9 mouse cellular contexts compared by ENCODE assay signal in the genomic region with DNA sequence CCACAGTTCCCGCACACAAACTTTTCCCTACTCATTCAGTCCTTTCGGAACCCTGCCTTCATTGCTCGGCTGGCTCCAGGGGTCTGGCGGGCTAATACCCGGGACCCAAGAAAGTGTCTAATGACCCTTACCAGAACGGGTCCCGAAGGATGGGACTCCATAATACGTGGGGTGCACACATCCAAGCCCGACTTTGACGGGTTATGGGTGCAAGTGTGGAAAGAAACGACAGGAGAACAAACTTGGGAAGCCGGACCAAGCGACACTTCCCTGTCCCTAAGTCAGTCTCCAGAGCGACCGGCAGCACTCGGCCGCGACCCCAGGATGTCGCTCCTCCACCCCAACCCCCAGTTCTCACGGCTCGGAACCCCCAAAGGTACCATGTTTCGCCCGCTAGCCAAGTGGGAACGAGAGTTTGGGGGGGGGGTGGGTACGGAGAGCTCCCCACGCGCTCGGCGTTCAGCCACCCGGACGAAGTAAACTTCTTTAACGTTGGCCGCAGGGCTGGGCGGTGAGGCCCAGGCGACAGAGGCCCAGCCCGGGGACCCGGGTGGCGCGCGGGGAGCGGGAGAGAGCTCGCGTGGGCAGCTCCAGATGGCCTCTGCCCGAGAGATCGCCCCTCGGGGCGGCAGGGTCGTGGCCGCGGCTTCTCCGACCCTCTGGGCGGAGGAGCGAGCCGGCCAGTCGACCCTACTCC. TPM values are rescaled to one million over a fixed set of nuclear protein-coding genes. Genes with fewer than 3 reads are reported as not detected.
DNase-seq lines count a peak whose midpoint lies in the region; ATAC-seq and TF ChIP-seq lines count a peak whose summit lies in the region.
"Had no signal": no experiment of that assay in that cellular context is flagged by ENCODE, and none has a peak within 500 bp of the region (broad histone marks: within the 10 kb centered on the region; RNA-seq: fewer than 3 reads in every experiment).

No protein-coding gene starts in this region.

- peak overlapping the region; percentile 95 for H3K27ac ChIP-seq in heart, embryonic 11.5 days (ENCODE audit: low read depth, low read length)
- H3K27ac ChIP-seq in embryonic facial prominence, embryonic 10.5 days (replicated peaks), result peak overlapping the region; percentile 94
- peak overlapping the region; percentile 80 for H3K27ac ChIP-seq in hindbrain, postnatal 0 days

- H3K4me2 ChIP-seq in heart, embryonic 11.5 days, result peak overlapping the region; percentile 89
- peak overlapping the region; percentile 72 for H3K4me2 ChIP-seq in hindbrain, postnatal 0 days (ENCODE audit: low read depth, low read length)

- H3K27me3 ChIP-seq in heart, embryonic 11.5 days (ENCODE audit: control insufficient read depth, insufficient read depth, low read length), result peaks cover 14% of the 10 kb centered on the region; the same call in 1 of the 2 replicates
- H3K27me3 ChIP-seq in embryonic facial prominence, embryonic 10.5 days (replicated peaks; ENCODE audit: low read depth, poor library complexity, severe bottlenecking), result peaks cover 84% of the 10 kb centered on the region
- peaks cover 40% of the 10 kb centered on the region for H3K27me3 ChIP-seq in hindbrain, postnatal 0 days (ENCODE audit: insufficient read depth, low read length)

- intact Hi-C loops in heart, postnatal 25 days (cut with DNase I), result no loop called here

- peak overlapping the region; percentile 96 for H3K9ac ChIP-seq in heart, embryonic 11.5 days (ENCODE audit: low read depth, low read length)
- peak overlapping the region; percentile 67 for H3K9ac ChIP-seq in hindbrain, postnatal 0 days (replicated peaks; ENCODE audit: low read length)

- no peak for DNase-seq in heart, postnatal 25 days (ENCODE audit: low spot score)
- peak; percentile 61 for DNase-seq in embryonic facial prominence, embryonic 10.5 days (ENCODE audit: low spot score)
- no peak for DNase-seq in hindbrain, postnatal 0 days (ENCODE audit: low spot score)
- DNase-seq in neural tube, embryonic 10.5 days (ENCODE audit: extremely low spot score, low spot score), result peak; percentile 78
- DNase-seq in spleen, adult 18-20 months, result no peak
- DNase-seq in urinary bladder, postnatal 4 days (ENCODE audit: low spot score in 2 of 2), result no peak

- under 1% methylated on average over 55 of the region's 55 CpGs for WGBS in heart, embryonic 11.5 days (ENCODE audit: insufficient replicate concordance)
- under 1% methylated on average over 55 of the region's 55 CpGs for WGBS in embryonic facial prominence, embryonic 10.5 days
- under 1% methylated on average over 47 of the region's 55 CpGs for WGBS in hindbrain, postnatal 0 days

- no peak for ATAC-seq in heart, embryonic 11.5 days (replicated peaks; ENCODE audit: insufficient number of reproducible peaks, low FRiP score, low TSS enrichment)
- no peak for ATAC-seq in hindbrain, postnatal 0 days
- ATAC-seq in CD4-positive, CD25-positive, alpha-beta regulatory T cell, adult 4 months, result no peak

- TF ChIP-seq CTCF in hindbrain, postnatal 0 days (IDR thresholded peaks at IDR 0.05; ENCODE audit: low read depth), result no peak

- peaks cover 16% of the 10 kb centered on the region for H3K4me1 ChIP-seq in heart, embryonic 11.5 days (ENCODE audit: control insufficient read depth, insufficient read depth, low read length)
- peaks cover 80% of the 10 kb centered on the region for H3K4me1 ChIP-seq in embryonic facial prominence, embryonic 10.5 days
- no peaks in the 10 kb centered on the region for H3K4me1 ChIP-seq in hindbrain, postnatal 0 days (ENCODE audit: insufficient read depth, low read length)

- no peaks in the 10 kb centered on the region for H3K9me3 ChIP-seq in heart, embryonic 11.5 days (replicated peaks; ENCODE audit: control insufficient read depth, low read length)
- H3K9me3 ChIP-seq in embryonic facial prominence, embryonic 10.5 days, result no peaks in the 10 kb centered on the region
- H3K9me3 ChIP-seq in hindbrain, postnatal 0 days (ENCODE audit: low read length), result no peaks in the 10 kb centered on the region

- peak overlapping the region; percentile 84 for H3K4me3 ChIP-seq in heart, embryonic 11.5 days (ENCODE audit: low read depth, low read length)
- H3K4me3 ChIP-seq in embryonic facial prominence, embryonic 10.5 days, result peak overlapping the region; percentile 78
- H3K4me3 ChIP-seq in hindbrain, postnatal 0 days (ENCODE audit: low read length), result peak overlapping the region; percentile 52

- no peaks in the 10 kb centered on the region for H3K36me3 ChIP-seq in heart, embryonic 11.5 days (ENCODE audit: control insufficient read depth, insufficient read depth, low read length)
- no peaks in the 10 kb centered on the region for H3K36me3 ChIP-seq in embryonic facial prominence, embryonic 10.5 days (replicated peaks)
- no peaks in the 10 kb centered on the region for H3K36me3 ChIP-seq in hindbrain, postnatal 0 days (ENCODE audit: insufficient read depth, low read length)
- H3K36me3 ChIP-seq: G1E had no signal

RNA-seq across cellular contexts. Expression of gene Sall1, which starts 2.4 kb away (rescaled TPM):
- 7.7 TPM in 2 replicates for polyA plus RNA-seq in heart, embryonic 11.5 days (2014; fragmentation: Nextera tagmentation; extraction: Ambion mirVana)
- total RNA-seq in heart, postnatal 25 days (2021), result 1 to 10 TPM; 1.3 to 1.5 TPM
- 4.7 and 6.3 TPM in 2 replicates for polyA plus RNA-seq in embryonic facial prominence, embryonic 10.5 days (2016; fragmentation: Nextera tagmentation; extraction: Ambion mirVana)
- total RNA-seq in hindbrain, postnatal 0 days (2014; rRNA removed), result 7.5 and 10.7 TPM in 2 replicates
- polyA plus RNA-seq in hindbrain, postnatal 0 days (2015; fragmentation: Nextera tagmentation; extraction: Ambion mirVana), result 3.3 and 3.6 TPM in 2 replicates
- polyA plus RNA-seq in CD4-positive, CD25-positive, alpha-beta regulatory T cell, adult 4 months (2017; shearing (Covaris generic)), result not detected
- polyA plus RNA-seq: G1E had no signal

Comparison
In these comparisons a context has a peak if more than half of its experiments do, and no peak if none do; other contexts are left out.
1. DNase-seq: peak in embryonic facial prominence, embryonic 10.5 days (single experiment) and neural tube, embryonic 10.5 days (single experiment); none in heart, postnatal 25 days (single experiment), hindbrain, postnatal 0 days (single experiment), spleen, adult 18-20 months (0 of 2) and urinary bladder, postnatal 4 days (0 of 2).
2. Peak in every context shown above with its lines, with median percentiles within 50 percentile points of each other: H3K27ac ChIP-seq and H3K4me3 ChIP-seq.